Mouse (Mus musculus): ENCODE data around the gene Tmem200c. TPM values are rescaled to one million over a fixed set of nuclear protein-coding genes. Genes with fewer than 3 reads are reported as not detected.

The Tmem200c gene
- total RNA-seq (2023), result not detected

DNA sequence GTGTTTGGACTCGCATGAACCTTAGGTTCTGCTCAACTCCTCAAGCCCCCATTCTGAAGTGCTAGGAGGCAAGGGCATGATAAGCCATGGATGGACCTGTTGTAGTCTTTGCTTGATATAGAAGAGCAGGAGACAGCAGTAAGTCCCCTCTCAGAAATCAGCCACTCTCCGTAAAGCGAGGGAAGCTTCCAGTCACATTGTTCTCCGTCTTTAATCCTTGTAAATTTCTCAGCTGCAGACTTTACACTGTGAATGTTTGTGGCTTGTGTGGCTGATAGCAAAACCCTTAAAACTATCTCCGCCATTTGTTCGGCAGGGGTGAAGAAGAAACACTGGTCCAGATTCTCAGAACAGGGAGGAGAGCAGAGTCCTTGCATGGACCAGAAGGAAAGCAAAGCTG is at the start of gene Tmem200c:
Tmem200c (plus strand) TSS at position 301 of the 400 bp plus-strand sequence.

Other genes with a start within 250 kb of the Tmem200c start
- gene Epb41l3, start 249.1 kb downstream of the Tmem200c start, total RNA-seq (2023), result 1.7 TPM